16 mouse cellular contexts compared by ENCODE assay signal in the genomic region with DNA sequence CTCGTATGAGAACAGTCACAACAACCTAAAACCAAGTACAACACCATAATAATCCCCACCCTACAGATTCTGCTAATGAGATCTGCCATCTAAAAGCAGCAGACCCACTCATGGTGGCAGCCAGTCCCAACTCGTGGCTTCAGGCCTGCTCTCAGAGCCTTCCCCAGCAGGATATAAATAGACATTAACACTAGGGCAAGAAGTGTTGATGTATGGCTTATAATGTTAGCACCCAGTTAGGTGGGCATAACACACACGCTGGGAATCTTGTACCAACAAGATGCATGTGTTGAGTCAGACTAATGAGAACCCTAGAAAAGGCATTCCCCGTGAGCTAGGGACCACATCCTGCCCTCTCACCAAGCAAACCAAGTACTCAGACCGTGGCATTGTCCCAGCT.
"Had no signal": no experiment of that assay in that cellular context is flagged by ENCODE, and none has a peak within 500 bp of the region (broad histone marks: within the 10 kb centered on the region; RNA-seq: fewer than 3 reads in every experiment).

No protein-coding gene starts in this region.

- H3K4me3 ChIP-seq: left cerebral cortex, adult 2 months; liver, embryonic 13.5 days; midbrain, embryonic 12.5 days; myocyte; neural tube, embryonic 13.5 days; stomach, embryonic 15.5 days had no signal

- H3K27ac ChIP-seq: left cerebral cortex, adult 2 months; liver, embryonic 13.5 days; midbrain, embryonic 12.5 days; neural tube, embryonic 13.5 days; stomach, embryonic 15.5 days had no signal

- DNase-seq: kidney, postnatal 10 days; kidney, postnatal 36 days; layer of hippocampus, postnatal 36 days; liver, embryonic 13.5 days; lung, adult 2 months; lung, postnatal 14 days; lung, postnatal 4 days; right cerebral cortex, postnatal 25 days; spleen, adult 18-20 months; thymus, adult 18-20 months; thymus, postnatal 36 days had no signal

- H3K9me3 ChIP-seq: liver, embryonic 13.5 days; midbrain, embryonic 12.5 days; neural tube, embryonic 13.5 days; stomach, embryonic 15.5 days had no signal

- H3K36me3 ChIP-seq: liver, embryonic 13.5 days; midbrain, embryonic 12.5 days; neural tube, embryonic 13.5 days; stomach, embryonic 15.5 days had no signal

- H3K4me1 ChIP-seq: liver, embryonic 13.5 days; stomach, embryonic 15.5 days had no signal

- H3K4me2 ChIP-seq: liver, embryonic 13.5 days; midbrain, embryonic 12.5 days; neural tube, embryonic 13.5 days; stomach, embryonic 15.5 days had no signal

- H3K27me3 ChIP-seq: liver, embryonic 13.5 days; midbrain, embryonic 12.5 days; stomach, embryonic 15.5 days had no signal

- H3K9ac ChIP-seq: liver, embryonic 13.5 days; midbrain, embryonic 12.5 days; neural tube, embryonic 13.5 days; stomach, embryonic 15.5 days had no signal
